Mouse (Mus musculus) embryo, embryonic 9.5 days (tissue): Measurements from ENCODE around the gene Nup50.
"Not testable (repeated sequence)": the region's sequence is repeated elsewhere in the genome, so short reads cannot be mapped to it uniquely, and the experiment has no call there.

Experiments
- DNase-seq: peaks from one replicate; pipeline ENCODE4 v3.0.0-alpha.2; 2017; ENCODE audit errors: extremely low spot score

Nup50 gene

DNA sequence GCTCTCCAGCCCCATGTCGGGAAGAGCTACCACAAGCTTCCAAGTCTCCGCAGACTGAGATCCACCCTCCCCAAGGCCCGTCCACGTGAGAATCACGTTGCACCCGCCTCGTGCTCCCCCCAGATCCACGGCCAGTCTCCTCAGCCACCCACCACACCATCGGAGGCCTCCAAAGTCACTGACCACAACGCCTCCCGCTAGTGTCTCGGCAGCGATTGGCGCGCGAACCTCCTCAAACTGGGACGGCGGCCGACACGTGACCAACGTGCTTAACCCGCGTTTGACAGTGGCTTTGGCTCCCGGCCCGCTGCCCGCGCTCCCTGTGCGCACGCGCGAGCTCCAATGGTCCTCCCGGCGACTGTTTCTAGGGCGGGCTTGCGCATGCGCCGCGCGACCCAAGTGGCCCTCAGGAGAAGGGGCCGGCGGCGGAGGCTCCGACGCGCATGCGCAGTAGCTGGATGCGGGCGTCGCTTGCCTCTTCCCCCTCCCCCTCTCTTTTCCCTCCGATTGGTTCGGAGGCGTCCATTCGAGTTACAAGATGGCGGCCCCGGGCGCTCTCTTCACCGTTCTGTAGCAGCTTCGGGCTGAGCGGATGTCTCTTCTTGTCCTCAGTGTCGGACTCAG, at the start of gene Nup50:
Gene Nup50, plus strand, starts transcription at position 528 of the 624 bp plus-strand sequence.
- DNase-seq, result peak; percentile 99

DNA sequence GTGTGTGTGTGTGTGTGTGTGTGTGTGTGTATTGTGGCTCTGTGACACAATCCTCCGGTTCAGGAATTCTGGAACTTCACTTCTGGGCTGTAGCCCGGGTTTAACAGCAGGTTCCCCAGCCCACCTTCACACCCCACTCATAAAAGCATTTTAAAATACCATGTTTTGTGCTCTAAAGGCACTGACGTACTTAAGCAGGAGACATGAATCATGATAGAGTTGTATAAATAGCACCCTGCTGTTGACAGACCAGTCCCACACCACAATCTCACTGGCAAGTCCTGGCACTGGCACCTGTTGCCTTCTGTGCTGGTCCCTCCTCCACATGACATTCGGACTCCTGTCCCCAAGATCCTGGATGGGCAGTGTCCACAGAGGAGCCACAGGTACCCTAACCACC, 49.3 kb upstream of the Nup50 start:
- no peak for DNase-seq

DNA sequence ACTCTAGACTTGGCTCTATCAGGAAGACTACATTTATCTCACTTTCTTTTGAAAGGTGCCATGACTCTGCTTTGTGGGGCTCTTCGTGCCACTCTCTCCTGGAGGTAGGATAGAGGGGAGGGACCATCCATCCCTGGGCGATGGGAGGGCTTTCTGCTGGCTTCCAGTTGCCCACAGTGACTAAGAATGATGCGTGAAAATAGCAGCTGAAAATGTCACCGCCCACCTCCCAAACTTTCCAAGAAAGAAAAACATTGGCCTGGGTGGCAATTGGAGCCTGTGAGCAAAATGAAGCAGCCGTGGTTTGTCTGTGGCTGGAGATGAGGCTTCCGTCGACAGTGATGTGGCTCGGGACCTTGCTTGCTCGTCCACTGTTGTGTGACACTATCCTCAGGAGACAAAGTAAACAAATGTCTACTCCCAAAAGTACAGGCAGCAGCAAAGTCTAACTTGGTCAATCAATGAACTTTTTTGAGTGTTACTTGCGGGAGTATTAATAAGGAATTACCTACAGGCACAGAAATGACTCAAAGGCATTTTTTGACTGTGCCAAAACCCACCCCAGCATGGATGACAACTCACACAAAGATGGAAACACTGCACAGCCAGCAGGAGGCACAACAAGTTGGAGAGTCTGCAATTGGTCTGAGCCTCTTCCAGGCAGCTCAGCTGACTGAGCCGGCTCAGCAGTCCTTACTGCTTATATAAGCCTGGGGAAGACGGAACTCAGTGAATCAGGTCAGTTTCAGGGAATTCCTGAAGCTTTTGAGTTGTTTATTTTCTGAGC, 46.0 kb upstream of the Nup50 start:
- DNase-seq, result no peak

DNA sequence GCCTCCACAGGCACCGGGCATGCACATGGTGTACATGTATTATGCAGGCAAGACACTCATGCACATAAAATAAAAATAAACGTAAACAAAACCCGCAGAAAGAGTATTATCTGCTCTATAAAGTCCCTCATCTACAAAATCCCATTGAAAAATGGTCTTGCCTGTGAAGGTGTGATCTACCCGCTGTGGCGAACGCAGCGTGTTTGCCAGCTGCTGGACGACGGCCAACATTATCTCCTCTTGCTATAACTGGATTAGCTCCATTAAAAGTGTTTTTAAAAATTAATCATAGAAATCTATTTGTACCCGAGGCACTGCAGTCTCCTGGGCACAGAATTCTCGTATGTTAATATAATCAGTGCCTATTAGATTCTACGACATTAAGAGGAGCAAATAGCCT, 35.1 kb upstream of the Nup50 start:
- no peak for DNase-seq

DNA sequence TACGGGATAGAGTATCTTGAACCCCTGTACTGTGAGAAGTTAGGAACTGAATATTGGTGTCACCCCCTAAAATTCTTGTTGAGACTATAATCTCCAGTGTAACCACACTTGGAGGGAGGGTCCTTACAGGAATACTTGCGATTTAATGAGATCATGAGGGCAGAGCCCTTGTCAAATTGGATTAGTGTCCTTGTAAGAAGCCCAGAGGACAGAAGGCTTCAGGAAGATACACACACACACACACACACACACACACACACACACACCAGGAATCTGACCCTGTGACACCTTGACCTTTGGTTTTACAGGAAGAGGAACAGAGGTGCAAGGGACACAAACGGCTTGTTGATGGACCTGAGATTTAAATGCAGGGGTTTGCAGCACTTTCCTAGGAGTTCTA, 32.0 kb upstream of the Nup50 start:
- no peak for DNase-seq

DNA sequence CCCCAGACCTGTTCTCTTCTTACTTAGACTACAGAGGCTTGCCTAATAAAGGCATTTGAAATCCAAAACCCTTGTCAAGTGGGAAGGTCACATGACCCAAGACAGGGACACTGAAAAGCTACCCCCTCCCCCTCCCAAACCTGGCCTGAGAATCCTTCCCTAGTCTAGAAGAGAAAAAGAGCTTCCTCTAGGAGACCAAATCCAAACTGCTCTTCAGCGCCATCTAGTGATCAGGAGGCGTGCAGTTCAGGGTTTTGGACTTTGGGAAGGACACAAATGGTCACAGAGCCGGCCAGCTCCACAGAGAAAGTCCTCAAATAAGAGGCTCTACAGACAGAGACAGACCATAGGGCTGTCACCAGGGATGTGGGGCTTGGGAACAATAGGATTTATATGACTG, 31.6 kb upstream of the Nup50 start:
- peak; percentile 80 for DNase-seq

DNA sequence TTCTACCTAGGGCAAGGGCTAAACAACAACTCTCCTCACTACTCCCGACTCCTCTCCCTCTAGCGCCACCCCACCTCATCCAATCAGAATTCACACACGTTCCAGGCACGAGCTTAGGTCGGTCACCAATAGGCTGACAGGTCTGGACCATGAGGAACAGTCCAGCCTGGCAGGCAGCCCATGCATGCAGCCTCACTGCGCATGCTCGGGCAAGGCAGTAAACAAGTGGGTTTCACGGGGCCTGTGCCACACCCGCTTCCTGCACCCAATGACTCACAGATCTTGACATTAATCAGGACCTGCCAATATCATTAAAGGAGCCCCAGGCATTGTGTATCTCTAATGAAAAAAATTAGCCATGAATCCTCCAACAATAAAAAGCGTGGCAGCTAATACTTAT, 27.0 kb upstream of the Nup50 start:
- not testable (repeated sequence) for DNase-seq

DNA sequence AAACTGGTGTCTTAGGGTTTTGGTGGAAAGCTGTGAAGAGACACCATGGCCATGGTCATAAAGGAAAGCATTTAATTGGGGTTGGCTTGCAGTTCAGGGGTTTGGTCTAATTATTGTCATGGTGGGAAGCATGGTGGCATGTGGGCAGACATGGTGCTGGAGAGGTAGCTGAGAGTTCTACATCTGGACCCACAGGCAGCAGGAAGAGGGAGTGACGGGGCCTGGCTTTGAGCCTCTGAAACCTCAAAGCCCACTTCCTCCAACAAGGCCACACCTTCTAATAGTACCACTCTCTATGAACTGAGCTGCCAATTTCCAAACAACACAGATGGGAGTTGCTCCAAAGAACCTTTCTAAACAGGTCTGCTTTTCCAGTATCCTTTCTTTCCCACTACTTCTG, 26.5 kb upstream of the Nup50 start:
- DNase-seq, result no peak

DNA sequence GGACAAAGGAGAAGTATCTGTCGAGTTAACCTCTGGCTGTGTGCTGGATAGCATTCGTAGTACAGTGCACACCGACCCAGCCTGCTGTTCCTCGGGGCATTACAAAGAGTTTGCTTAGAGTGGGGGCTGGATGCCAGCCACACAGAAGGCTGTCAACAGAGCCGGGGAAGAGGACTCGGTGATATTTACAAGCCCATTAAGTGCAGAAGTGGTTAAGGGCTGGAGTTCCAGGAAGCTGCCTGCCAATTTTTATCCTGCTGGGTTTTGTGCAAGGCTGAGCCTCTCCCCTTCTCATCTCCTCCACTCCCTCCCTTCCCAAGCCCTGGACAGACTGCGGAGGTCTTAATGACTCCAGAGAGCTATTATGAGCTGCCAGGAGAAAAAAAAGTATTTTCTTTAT, 25.1 kb upstream of the Nup50 start:
- no peak for DNase-seq

DNA sequence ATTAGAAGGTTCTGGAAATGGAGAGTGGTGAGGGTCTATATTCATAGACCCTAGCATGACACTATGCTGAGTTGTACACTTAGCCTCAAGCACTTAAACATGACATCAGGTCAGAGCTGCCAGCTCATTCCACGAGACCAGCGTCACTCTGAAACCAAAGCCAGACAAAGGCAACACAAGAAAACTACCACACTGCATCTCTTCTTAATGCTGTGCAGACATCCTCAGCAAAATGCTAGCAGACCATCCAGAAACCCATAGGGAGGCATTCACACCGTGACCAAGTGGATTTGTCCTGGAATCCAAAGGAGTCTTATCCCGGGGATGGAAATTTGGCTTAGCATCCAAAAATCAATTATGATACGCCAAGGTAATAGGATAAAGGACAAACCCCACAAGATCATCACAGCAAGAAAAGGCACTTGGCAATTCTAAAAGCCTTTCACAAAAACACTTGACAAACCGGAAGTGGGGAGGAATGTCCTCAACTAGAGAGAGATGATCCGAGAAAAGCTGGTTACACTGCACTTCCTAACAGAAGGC, 19.3 kb upstream of the Nup50 start:
- DNase-seq, result no peak

DNA sequence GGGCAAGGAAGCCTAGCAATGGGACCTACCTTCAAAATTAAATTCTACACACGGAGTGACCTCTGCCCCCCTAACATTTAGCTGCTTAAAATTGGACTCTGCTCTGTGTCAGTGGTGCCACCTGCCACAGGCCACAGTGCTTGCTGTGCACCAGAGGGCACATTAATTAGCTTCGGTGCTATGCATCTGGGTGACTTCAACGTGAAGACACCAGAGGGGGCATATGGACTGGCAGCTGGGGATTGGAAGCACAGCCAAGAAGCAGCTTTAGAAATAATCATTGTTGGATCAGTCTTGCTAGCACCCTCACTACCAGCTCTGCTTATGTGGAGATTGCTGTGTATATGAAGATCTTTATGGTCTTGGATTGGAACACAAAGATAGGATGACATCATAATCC, 10.0 kb upstream of the Nup50 start:
- no peak for DNase-seq

DNA sequence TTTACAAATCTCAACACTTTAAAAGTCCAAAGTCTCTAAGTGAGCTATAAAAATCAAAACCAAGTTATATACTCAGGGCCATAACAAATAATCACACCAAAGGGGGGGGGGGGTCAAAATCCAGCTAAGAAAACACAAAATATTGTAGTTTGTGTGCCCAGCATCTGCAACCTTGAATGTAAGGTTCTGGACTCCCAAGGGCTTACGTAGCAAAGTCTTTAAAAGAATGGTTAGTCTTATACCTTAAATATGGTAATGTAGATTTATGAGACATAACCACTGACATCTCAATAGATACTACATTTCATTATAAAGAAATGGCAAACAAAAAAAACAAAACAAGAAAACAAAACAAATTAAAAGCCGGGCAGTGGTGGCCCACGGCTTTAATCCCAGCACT, 3.3 kb upstream of the Nup50 start, which contains the start of gene Gm29666:
Gene Gm29666, minus strand, starts transcription at position 101 of the 400 bp plus-strand sequence.
- no peak for DNase-seq

DNA sequence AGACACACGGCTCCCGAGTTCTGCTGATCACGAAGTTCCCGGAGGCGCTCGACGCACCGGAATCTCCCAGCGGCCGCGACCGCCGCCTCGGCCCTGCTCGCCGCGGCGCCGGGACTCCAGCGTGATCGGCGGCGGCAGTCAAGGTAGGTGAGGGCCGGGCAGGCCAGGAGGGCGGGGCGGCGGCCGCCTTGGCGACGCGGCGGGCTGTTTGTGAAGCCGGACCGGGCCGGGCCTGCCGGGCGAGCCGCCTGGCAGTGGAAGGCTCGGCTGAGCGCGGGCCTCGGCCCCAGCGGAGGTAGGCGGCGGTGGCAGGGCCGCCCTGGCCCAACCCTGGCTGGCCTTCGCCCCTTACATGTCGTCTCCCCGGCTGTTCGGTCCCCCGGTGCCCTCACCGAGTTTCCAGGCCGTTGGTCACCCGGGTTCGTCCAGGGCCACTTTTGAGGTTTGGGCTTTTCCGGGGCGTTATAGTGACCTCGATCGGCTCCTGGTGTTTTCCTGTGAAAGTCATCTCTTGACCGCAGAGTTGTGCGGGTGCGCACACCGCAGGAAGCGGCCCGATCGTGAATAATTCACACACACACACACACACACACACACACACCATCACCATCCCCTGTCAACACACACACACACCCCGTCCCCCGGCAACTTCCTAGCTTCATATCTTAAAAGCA, 434 bp downstream of the Nup50 start:
- no peak for DNase-seq

DNA sequence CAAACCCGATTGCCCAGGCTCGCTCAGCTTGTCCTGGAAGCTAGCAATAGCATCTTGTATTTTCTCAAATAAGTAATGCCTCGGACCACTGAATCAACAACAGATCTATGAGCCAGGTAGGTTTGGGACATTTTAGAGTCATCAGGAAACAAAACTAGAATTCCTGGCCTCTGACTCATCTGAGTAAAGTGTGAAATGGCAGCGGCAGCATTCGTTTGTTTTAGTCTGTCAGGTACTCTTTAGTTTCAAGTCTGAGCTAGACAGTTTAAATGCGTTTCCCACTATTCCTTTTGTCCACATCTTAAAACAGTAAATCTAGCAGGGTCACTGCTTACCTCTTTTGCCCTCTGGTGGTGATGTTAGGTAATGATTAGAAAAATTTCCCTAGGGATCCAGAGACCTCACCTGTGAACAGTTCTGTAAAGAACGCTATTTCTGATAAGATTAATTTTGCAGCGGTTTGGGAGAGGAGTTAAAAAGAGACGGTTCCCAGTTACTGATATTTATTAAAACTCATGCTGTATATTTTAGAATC, 1.6 kb downstream of the Nup50 start:
- peak; percentile 48 for DNase-seq

DNA sequence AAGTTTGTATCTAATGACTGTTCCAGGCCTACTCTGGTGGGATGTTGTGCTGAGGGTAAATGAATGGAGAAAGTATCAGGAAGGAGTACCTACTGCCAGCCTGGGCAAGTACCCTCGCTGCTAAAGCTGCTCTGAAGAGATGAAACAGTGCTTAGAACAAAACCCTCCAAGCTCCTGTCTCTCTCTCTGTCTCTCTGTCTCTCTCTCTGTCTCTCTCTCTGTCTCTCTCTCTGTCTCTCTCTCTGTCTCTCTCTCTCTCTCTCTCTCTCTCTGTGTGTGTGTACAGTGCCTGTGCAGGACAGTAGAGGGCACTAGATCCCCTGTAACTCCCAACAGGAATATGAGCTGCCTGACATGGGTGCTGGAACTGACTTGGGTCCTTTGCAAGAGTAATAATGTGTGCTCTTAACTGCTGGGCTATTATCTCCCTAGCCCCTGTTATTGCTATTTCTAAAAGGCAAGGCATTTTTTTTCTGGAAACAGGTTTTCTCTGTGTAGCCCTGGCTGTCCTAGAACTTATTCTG, 2.3 kb downstream of the Nup50 start:
- DNase-seq, result no peak

DNA sequence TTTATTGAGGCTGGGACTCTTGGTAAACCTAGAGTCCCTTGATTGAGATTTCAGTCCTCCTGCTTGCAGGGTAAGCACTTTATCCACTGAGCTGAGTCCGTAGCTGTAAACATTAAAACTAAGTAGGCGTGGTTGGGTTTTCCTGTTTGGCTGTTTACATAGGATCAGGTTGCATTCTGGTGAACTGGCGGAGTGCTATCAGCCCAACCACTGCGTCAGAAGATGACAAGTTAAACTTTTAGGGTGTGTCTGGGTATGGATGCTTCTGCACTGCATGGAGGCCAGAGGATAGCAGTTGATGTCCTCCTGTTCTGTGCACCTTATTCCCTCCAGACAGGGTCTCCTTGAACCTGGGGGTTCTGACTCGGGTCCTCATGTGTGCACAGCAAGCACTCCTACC, 9.1 kb downstream of the Nup50 start:
- no peak for DNase-seq

DNA sequence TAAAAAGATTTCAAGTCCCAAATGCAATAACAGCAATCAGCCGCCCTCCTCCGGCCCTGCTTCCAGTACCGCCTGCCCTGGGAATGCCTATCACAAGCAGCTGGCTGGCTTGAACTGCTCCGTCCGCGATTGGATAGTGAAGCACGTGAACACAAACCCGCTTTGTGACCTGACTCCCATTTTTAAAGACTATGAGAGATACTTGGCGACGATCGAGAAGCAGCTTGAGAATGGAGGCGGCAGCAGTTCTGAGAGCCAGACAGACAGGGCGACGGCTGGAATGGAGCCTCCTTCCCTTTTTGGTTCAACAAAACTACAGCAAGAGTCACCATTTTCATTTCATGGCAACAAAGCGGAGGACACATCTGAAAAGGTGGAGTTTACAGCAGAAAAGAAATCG, 11.7 kb downstream of the Nup50 start:
- no peak for DNase-seq

DNA sequence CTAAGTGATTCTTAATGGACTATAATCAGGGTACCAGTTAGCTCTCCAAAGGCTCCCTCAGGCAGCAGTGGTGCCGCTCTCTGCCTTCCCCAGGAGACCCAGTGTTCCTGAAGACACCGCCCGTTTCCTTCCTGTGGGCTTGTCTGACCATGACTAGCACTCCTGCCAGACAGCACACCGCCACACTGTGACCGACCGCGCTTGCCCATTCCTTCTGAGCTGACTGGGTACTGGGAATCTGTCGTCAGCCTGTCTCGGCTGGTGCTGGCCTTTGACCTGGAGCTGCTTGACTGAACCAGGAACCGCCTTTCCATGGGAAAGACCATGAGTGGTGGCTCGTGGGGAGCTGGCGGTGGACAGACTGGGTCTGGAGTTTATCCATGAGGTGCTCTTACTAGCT, 16.9 kb downstream of the Nup50 start:
- DNase-seq, result peak; percentile 22

DNA sequence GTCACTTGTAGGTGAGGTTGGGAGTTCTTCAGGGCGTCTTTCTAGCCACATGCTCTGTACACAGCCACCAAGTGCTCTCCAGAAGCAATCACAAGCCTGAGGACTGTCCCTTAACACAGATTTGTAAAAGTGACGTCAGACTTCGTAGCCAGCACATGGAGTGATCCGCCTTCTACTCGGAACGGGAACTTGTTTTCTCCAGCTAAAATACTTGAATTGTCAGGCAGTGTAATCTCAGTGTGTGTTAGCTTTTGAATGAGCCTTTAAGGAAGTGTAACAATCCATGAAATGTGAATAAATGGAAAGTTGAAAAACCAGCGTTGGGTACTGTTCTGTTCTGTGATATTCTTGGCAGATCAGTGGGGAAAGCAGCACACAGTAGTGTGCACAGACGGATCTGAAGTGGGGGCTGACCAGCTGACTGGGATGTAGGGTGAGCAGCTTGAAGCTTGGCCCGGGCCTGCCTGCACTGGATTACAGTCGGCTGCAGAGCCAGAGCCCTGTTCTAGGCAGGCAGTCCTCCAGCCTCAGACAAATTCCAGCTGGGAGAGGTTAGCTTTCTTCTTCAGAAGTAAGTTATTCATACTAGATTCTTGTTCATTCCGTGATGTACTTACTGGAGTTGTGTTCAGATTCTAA, 19.6 kb downstream of the Nup50 start:
- no peak for DNase-seq

DNA sequence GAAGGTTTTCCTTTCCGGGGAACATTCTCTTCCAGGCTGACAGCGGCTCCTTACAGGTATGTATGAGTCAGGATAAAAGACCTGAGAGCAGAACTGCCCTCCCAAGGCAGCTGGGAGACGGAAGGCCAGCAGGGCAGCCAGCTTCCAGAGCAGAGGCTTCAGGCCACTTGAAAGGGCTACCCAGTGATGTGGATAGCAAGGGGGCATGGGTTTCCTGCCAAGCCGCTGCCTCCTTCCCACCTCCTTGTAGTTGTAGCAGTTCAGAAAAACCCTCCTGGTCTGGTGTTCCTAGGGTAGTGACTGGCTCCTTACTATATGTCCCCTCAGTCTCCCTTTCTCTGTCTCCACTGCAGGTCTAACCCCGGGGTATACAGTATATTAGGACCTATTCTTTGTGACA, 21.1 kb downstream of the Nup50 start:
- no peak for DNase-seq

DNA sequence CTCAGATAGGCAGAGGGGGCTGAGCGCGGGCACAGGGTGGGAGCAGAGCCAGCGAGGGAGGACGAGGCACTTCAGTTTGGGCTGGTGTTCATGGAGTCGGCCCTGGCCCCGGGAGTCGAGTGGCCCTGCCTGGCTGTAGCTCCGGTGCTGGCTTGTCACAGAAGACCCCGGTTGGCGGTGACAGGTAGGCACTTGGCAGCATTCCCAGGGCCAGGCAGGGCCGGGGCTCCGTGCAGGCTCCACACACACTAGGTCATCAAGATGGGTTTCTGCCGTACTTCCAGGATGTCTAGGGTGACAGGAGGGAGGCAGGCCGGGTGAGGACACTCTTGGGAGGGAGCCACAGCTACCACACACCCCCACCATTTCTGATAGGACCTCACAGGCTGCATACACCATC, 25.8 kb downstream of the Nup50 start:
- no peak for DNase-seq

DNA sequence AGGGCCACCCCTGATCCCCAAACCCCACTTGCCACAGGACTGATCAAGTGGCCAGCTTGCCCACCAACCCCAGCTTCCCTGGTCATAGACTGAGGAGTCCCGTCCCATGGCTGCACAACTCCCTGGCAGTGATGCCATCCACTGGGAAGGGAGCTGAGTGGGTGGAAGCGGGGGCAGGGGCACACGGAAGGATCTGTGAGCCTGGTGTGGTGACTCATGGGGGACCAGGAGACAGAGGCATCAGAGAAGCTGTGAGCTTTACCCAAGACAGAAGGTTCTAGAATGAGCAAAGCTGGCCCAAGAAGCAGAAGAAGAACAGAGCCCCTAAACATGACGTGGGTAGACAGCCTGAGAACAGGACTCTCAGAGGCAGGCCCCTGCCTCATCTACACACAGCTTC, 26.8 kb downstream of the Nup50 start:
- no peak for DNase-seq
